Mouse (Mus musculus) thymus, adult 2 months (tissue): ENCODE measurements at regions not wholly inside any gene's neighbourhood (a gene's known extent, or its start where the extent isn't known, plus 50 kb on each side); places are given as distances from the start of the nearest gene placed in this dataset.
"Not testable (repeated sequence)": the region's sequence is repeated elsewhere in the genome, so short reads cannot be mapped to it uniquely, and the experiment has no call there.

Source experiments
- CTCF ChIP-seq: fragments of 200-500 bp; IDR thresholded peaks from 2 replicates; pipeline ENCODE4 v1.5.1; 2012; ENCODE audit warnings: mild to moderate bottlenecking, control low read depth, low read length, moderate library complexity, borderline replicate concordance; ENCODE audit not compliant: control insufficient read depth, poor library complexity, insufficient read depth; ENCODE audit errors: extremely low read depth
- POLR2A ChIP-seq: fragments of 200-500 bp; IDR thresholded peaks from 2 replicates; pipeline ENCODE4 v1.6.1; 2012; ENCODE audit warnings: mild to moderate bottlenecking, low read length, control low read depth, moderate library complexity; ENCODE audit not compliant: control insufficient read depth, poor library complexity, insufficient read depth; ENCODE audit errors: extremely low read depth

DNA sequence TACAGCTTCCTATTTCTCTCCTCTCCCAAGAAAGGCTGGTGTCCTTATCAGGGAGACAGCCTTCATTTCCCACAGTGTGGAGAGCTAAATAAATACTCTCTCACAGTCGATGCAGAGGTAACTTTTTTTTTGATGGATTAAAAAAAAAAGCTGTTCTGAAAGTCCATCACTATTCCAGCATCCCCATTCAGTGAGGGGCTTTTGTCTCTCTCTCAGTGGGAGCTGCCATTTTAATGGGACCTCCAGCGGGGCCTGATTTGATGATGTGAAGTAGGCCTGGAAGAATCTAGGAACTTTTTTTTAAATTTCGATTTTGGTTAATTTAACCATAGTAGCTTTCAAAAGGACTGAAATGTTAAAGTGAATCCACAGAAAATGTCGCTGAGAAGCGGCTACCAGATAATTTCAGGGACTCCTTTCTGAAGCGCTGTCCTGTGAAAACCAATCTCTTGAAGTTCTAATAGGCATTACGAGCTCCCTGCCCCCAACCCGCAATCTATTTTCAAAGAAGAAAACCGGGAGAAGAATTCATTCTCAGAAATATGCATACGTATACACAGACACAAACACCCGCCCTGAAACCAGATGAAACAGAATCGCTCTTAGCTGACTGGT is 189.6 kb upstream of the Cdk6 start:
- TF ChIP-seq CTCF, POLR2A: not testable (repeated sequence)
